15 mouse cellular contexts compared by ENCODE assay signal in genomic region chr2:47994185-47994584, GRCm38 (mm10).
A peak's percentile ranks its signal among the peaks of the same experiment; 100 is the strongest.
DNase-seq lines count a peak whose midpoint lies in the region; ATAC-seq lines count a peak whose summit lies in the region.
"Had no signal": no experiment of that assay in that cellular context is flagged by ENCODE, and none has a peak within 500 bp of the region (broad histone marks: within the 10 kb centered on the region; RNA-seq: fewer than 3 reads in every experiment).

No protein-coding gene starts in this region.

- H3K36me3 ChIP-seq in embryonic facial prominence, embryonic 11.5 days (replicated peaks; ENCODE audit: control insufficient read depth, insufficient read depth, low read depth, low read length): no peaks in the 10 kb centered on the region
- no peaks in the 10 kb centered on the region for H3K36me3 ChIP-seq in embryonic facial prominence, embryonic 10.5 days (replicated peaks)
- no peaks in the 10 kb centered on the region for H3K36me3 ChIP-seq in neural tube, embryonic 13.5 days

- no peaks in the 10 kb centered on the region for H3K27me3 ChIP-seq in embryonic facial prominence, embryonic 11.5 days (ENCODE audit: control insufficient read depth, insufficient read depth, low read length)
- H3K27me3 ChIP-seq in embryonic facial prominence, embryonic 10.5 days (replicated peaks; ENCODE audit: low read depth, poor library complexity, severe bottlenecking): no peaks in the 10 kb centered on the region
- H3K27me3 ChIP-seq in neural tube, embryonic 13.5 days: no peaks in the 10 kb centered on the region

- DNase-seq in embryonic facial prominence, embryonic 11.5 days (ENCODE audit: low spot score): peak; percentile 1
- no peak for DNase-seq in embryonic facial prominence, embryonic 10.5 days (ENCODE audit: low spot score)
- DNase-seq in neural tube, embryonic 10.5 days (ENCODE audit: extremely low spot score, low spot score): no peak
- DNase-seq in layer of hippocampus, adult 18-20 months (ENCODE audit: low spot score in 2 of 2): peak; percentile 6 to 51
- DNase-seq in liver: no peak
- no peak for DNase-seq in adrenal gland, postnatal 25 days
- DNase-seq in lung, adult 18-20 months: no peak
- DNase-seq: adrenal gland, postnatal 36 days; gastrocnemius, adult 2 months; heart, adult 18-20 months; lung, adult 2 months; right cerebral cortex, postnatal 14 days; thymus, adult 2 months had no signal

- H3K9ac ChIP-seq in embryonic facial prominence, embryonic 11.5 days (replicated peaks; ENCODE audit: low read length): no peak overlapping the region
- no peak overlapping the region for H3K9ac ChIP-seq in neural tube, embryonic 13.5 days

- H3K4me2 ChIP-seq in embryonic facial prominence, embryonic 11.5 days (ENCODE audit: low read depth, low read length): no peak overlapping the region
- H3K4me2 ChIP-seq in neural tube, embryonic 13.5 days: no peak overlapping the region

- H3K27ac ChIP-seq in embryonic facial prominence, embryonic 11.5 days (replicated peaks; ENCODE audit: low read depth, low read length): no peak overlapping the region
- H3K27ac ChIP-seq in embryonic facial prominence, embryonic 10.5 days (replicated peaks): no peak overlapping the region
- H3K27ac ChIP-seq in neural tube, embryonic 13.5 days (replicated peaks): no peak overlapping the region
- H3K27ac ChIP-seq: gastrocnemius, adult 2 months; left cerebral cortex, adult 2 months had no signal

- no peak for ATAC-seq in embryonic facial prominence, embryonic 11.5 days (replicated peaks; ENCODE audit: insufficient number of reproducible peaks, low FRiP score, low TSS enrichment, low read depth)
- ATAC-seq in neural tube, embryonic 13.5 days (ENCODE audit: low read depth): peak; percentile 43; the same call in 1 of the 2 replicates

- no peaks in the 10 kb centered on the region for H3K9me3 ChIP-seq in embryonic facial prominence, embryonic 11.5 days (replicated peaks; ENCODE audit: control insufficient read depth, low read length)
- H3K9me3 ChIP-seq in embryonic facial prominence, embryonic 10.5 days: no peaks in the 10 kb centered on the region
- H3K9me3 ChIP-seq in neural tube, embryonic 13.5 days: no peaks in the 10 kb centered on the region

- 77% methylated on average over 5 of the region's 5 CpGs for WGBS in embryonic facial prominence, embryonic 11.5 days
- 83% methylated on average over 5 of the region's 5 CpGs for WGBS in embryonic facial prominence, embryonic 10.5 days
- WGBS in neural tube, embryonic 13.5 days: 46% methylated on average over 5 of the region's 5 CpGs

- H3K4me3 ChIP-seq in embryonic facial prominence, embryonic 11.5 days (ENCODE audit: low read depth, low read length): no peak overlapping the region
- no peak overlapping the region for H3K4me3 ChIP-seq in embryonic facial prominence, embryonic 10.5 days
- no peak overlapping the region for H3K4me3 ChIP-seq in neural tube, embryonic 13.5 days
- H3K4me3 ChIP-seq: gastrocnemius, adult 2 months; left cerebral cortex, adult 2 months had no signal

- no peaks in the 10 kb centered on the region for H3K4me1 ChIP-seq in embryonic facial prominence, embryonic 11.5 days (ENCODE audit: control insufficient read depth, insufficient read depth, low read length)
- H3K4me1 ChIP-seq in embryonic facial prominence, embryonic 10.5 days: no peaks in the 10 kb centered on the region
- no peaks in the 10 kb centered on the region for H3K4me1 ChIP-seq in neural tube, embryonic 13.5 days (replicated peaks)

Comparison
In these comparisons a context has a peak if more than half of its experiments do, and no peak if none do; other contexts are left out.
1. DNase-seq: peak in embryonic facial prominence, embryonic 11.5 days (single experiment) and layer of hippocampus, adult 18-20 months (2 of 2); none in embryonic facial prominence, embryonic 10.5 days (single experiment), neural tube, embryonic 10.5 days (single experiment), liver (single experiment), adrenal gland, postnatal 25 days (single experiment) and lung, adult 18-20 months (0 of 2).